Mouse (Mus musculus) T-helper 1 cell (primary cell): Measurements from ENCODE around the gene Snurf.

Experiments used
- in situ Hi-C: fragments of 300-600 bp; cut with MboI, MseI; formaldehyde crosslinking; loops from one replicate; pipeline ENCODE4 v1.15.1; 2025; ENCODE audit warnings: high pct_unique_total_duplicates

Gene Snurf

GRCm38 (mm10) chr7:60004606-60005330 lies at the start of gene Snurf, which contains the start of gene Gm38393:
Gene Snurf (minus strand): TSS chr7:60005049.
Gene Gm38393 (minus strand): TSS chr7:60005064.
- in situ Hi-C loops, result no loop called here

GRCm38 (mm10) chr7:60047481-60048201 lies 42.8 kb upstream of the Snurf start:
- in situ Hi-C loops, result no loop called here

GRCm38 (mm10) chr7:60013186-60013585 lies 8.3 kb upstream of the Snurf start:
- in situ Hi-C loops, result no loop called here

GRCm38 (mm10) chr7:60007727-60008360 lies 3.0 kb upstream of the Snurf start:
- in situ Hi-C loops, result no loop called here

- in situ Hi-C loops, result no loop called here
Observed at GRCm38 (mm10) chr7:60006262-60006661, 1.4 kb upstream of the Snurf start.

- in situ Hi-C loops, result no loop called here
Observed at GRCm38 (mm10) chr7:60003921-60004605, 786 bp downstream of the Snurf start.

GRCm38 (mm10) chr7:60003006-60003865 lies 1.6 kb downstream of the Snurf start:
- in situ Hi-C loops, result no loop called here

- in situ Hi-C loops, result no loop called here
Observed at GRCm38 (mm10) chr7:59978646-59979045, 26.2 kb downstream of the Snurf start.
